Mouse (Mus musculus): ENCODE data around the gene Th. TPM values are rescaled to one million over a fixed set of nuclear protein-coding genes. Genes with fewer than 3 reads are reported as not detected.

The Th gene
- polyA plus RNA-seq, 1 experiment = 0.59 TPM

- Histone ChIP-seq H3K4me3 (ENCODE audit: control insufficient read depth, insufficient read depth, low read length) (no peak overlapping the region), H3K36me3 (ENCODE audit: control insufficient read depth, insufficient read depth, low read length) (no peaks in the 10 kb centered on the region), H3K27ac (ENCODE audit: control insufficient read depth, insufficient read depth, low read length) (no peak overlapping the region), H3K4me1 (replicated peaks; ENCODE audit: control insufficient read depth, insufficient read depth, low read length) (no peaks in the 10 kb centered on the region), H3K27me3 (ENCODE audit: control insufficient read depth, insufficient read depth, low read length) (no peaks in the 10 kb centered on the region)
- DNase-seq = peak; percentile 86
- 42% methylated on average over 8 of the region's 8 CpGs for WGBS
- peak; percentile 98 for TF ChIP-seq CTCF (IDR thresholded peaks at IDR 0.05; ENCODE audit: borderline replicate concordance, control insufficient read depth, extremely low read depth, insufficient read depth, low read length, poor library complexity)
- no peak for TF ChIP-seq POLR2A (IDR thresholded peaks at IDR 0.05; ENCODE audit: control insufficient read depth, extremely low read depth, insufficient read depth, low read length, poor library complexity)
Observed at GRCm38 (mm10) chr7:142918641-142919628, 12.0 kb downstream of the Th start.

DNA sequence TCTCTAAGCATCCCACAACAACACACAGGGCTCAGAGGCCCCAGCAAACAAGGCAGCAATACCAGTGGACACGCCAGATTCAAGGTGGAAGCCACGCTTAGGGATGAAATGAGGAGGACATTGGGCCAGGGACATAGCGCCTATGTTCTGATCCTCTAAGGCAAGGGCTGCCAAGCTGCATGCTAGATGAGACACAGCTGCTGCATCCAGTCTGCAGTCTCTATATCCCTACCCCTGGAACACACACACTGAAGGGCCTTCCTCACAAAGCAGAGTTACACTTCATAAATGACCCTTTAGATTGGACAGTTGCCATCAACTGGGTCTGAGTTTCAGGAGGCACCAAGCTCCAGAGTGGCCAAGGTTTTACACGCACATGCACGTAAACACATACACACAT, 13.3 kb downstream of the Th start:
- Histone ChIP-seq H3K36me3 (ENCODE audit: control insufficient read depth, insufficient read depth, low read length) (no peaks in the 10 kb centered on the region), H3K27me3 (ENCODE audit: control insufficient read depth, insufficient read depth, low read length) (no peaks in the 10 kb centered on the region), H3K27ac (ENCODE audit: control insufficient read depth, insufficient read depth, low read length) (no peak overlapping the region), H3K4me3 (ENCODE audit: control insufficient read depth, insufficient read depth, low read length) (no peak overlapping the region), H3K4me1 (replicated peaks; ENCODE audit: control insufficient read depth, insufficient read depth, low read length) (no peaks in the 10 kb centered on the region)
- no peak for DNase-seq
- no peak for TF ChIP-seq POLR2A (IDR thresholded peaks at IDR 0.05; ENCODE audit: control insufficient read depth, extremely low read depth, insufficient read depth, low read length, poor library complexity)
- WGBS = 91% methylated on average over 5 of the region's 5 CpGs

- Histone ChIP-seq H3K4me1 (replicated peaks; ENCODE audit: control insufficient read depth, insufficient read depth, low read length) (no peaks in the 10 kb centered on the region), H3K4me3 (ENCODE audit: control insufficient read depth, insufficient read depth, low read length) (no peak overlapping the region), H3K36me3 (ENCODE audit: control insufficient read depth, insufficient read depth, low read length) (no peaks in the 10 kb centered on the region), H3K27ac (ENCODE audit: control insufficient read depth, insufficient read depth, low read length) (no peak overlapping the region), H3K27me3 (ENCODE audit: control insufficient read depth, insufficient read depth, low read length) (no peaks in the 10 kb centered on the region)
- DNase-seq = no peak
- 77% methylated on average over 8 of the region's 8 CpGs for WGBS
- TF ChIP-seq POLR2A (IDR thresholded peaks at IDR 0.05; ENCODE audit: control insufficient read depth, extremely low read depth, insufficient read depth, low read length, poor library complexity) = no peak
- TF ChIP-seq CTCF (IDR thresholded peaks at IDR 0.05; ENCODE audit: borderline replicate concordance, control insufficient read depth, extremely low read depth, insufficient read depth, low read length, poor library complexity) = no peak
Observed at GRCm38 (mm10) chr7:142916178-142916577, 14.8 kb downstream of the Th start.

DNA sequence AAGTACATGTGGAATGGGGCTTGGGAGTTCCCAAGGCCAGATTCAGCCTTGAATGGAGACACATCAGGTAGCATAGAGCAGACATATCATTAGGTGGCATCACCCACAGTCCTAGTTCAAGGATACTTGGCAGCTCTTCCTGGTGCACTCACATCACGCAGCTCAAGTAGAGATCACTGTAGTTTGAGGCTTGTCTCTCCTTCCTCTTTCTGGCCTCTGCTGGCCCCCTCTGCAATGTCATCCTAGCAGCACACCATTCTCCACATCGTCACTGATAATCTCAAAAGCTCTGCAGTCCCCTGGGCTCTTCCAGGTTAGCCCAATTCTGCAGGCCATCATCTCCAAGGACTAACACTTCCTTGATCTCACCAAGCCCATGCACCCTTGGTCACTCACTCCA, 19.2 kb downstream of the Th start:
- Histone ChIP-seq H3K36me3 (ENCODE audit: control insufficient read depth, insufficient read depth, low read length) (no peaks in the 10 kb centered on the region), H3K27me3 (ENCODE audit: control insufficient read depth, insufficient read depth, low read length) (no peaks in the 10 kb centered on the region), H3K4me3 (ENCODE audit: control insufficient read depth, insufficient read depth, low read length) (no peak overlapping the region), H3K27ac (ENCODE audit: control insufficient read depth, insufficient read depth, low read length) (no peak overlapping the region), H3K4me1 (replicated peaks; ENCODE audit: control insufficient read depth, insufficient read depth, low read length) (no peaks in the 10 kb centered on the region)
- TF ChIP-seq POLR2A (IDR thresholded peaks at IDR 0.05; ENCODE audit: control insufficient read depth, extremely low read depth, insufficient read depth, low read length, poor library complexity) (no peak), CTCF (IDR thresholded peaks at IDR 0.05; ENCODE audit: borderline replicate concordance, control insufficient read depth, extremely low read depth, insufficient read depth, low read length, poor library complexity) (no peak)
- WGBS = 58% methylated on average over 2 of the region's 2 CpGs
- DNase-seq = no peak

DNA sequence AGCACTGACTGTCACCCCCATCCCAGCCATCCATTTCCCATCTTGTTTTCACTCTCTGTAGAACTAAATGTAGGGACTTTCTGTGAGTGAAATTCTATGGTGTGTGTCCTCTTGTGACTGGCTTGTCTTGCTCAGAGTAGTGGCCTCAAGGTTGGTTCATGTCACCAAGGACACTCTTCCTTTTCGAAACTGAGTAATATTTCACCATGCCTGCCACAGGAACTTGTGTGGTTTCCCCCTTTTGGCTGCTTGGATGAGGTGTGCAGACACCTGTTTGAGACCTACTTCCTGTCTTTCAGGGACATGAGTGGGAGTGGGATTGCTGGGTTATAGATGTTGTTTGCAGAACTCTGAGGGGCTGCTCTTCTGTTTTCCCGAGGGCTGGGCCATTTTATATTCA, 20.8 kb downstream of the Th start:
- Histone ChIP-seq H3K4me1 (replicated peaks; ENCODE audit: control insufficient read depth, insufficient read depth, low read length) (no peaks in the 10 kb centered on the region), H3K27ac (ENCODE audit: control insufficient read depth, insufficient read depth, low read length) (no peak overlapping the region), H3K36me3 (ENCODE audit: control insufficient read depth, insufficient read depth, low read length) (no peaks in the 10 kb centered on the region), H3K4me3 (ENCODE audit: control insufficient read depth, insufficient read depth, low read length) (no peak overlapping the region), H3K27me3 (ENCODE audit: control insufficient read depth, insufficient read depth, low read length) (no peaks in the 10 kb centered on the region)
- 33% methylated on average over 2 of the region's 2 CpGs for WGBS
- TF ChIP-seq POLR2A (IDR thresholded peaks at IDR 0.05; ENCODE audit: control insufficient read depth, extremely low read depth, insufficient read depth, low read length, poor library complexity) = no peak
- no peak for TF ChIP-seq CTCF (IDR thresholded peaks at IDR 0.05; ENCODE audit: borderline replicate concordance, control insufficient read depth, extremely low read depth, insufficient read depth, low read length, poor library complexity)
- no peak for DNase-seq

DNA sequence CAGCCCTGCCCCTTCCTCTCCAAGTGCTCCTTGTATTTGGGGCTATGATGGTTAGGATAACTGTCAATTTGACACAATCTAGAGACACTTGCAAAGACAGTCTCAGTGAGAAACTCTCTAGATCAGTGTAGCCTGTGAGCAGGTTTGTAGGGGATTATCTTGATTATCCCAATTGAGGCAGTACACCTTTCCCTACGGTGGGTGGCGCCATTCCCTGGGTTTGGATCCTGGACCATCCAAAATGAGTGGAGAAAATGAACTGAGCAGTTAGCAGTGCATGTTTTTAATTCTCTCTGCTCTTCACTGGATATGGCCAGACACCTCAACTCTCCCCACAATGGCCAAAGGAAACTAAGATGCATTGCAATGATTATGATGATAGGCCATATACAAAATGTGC, 21.3 kb downstream of the Th start:
- no peaks in the 10 kb centered on the region for H3K4me1 ChIP-seq (replicated peaks; ENCODE audit: control insufficient read depth, insufficient read depth, low read length)
- DNase-seq = no peak
- H3K27me3 ChIP-seq (ENCODE audit: control insufficient read depth, insufficient read depth, low read length) = no peaks in the 10 kb centered on the region
- TF ChIP-seq POLR2A (IDR thresholded peaks at IDR 0.05; ENCODE audit: control insufficient read depth, extremely low read depth, insufficient read depth, low read length, poor library complexity) = no peak
- TF ChIP-seq CTCF (IDR thresholded peaks at IDR 0.05; ENCODE audit: borderline replicate concordance, control insufficient read depth, extremely low read depth, insufficient read depth, low read length, poor library complexity) = no peak
- no peaks in the 10 kb centered on the region for H3K36me3 ChIP-seq (ENCODE audit: control insufficient read depth, insufficient read depth, low read length)
- WGBS = 63% methylated on average over 2 of the region's 2 CpGs
- no peak overlapping the region for H3K4me3 ChIP-seq (ENCODE audit: control insufficient read depth, insufficient read depth, low read length)
- no peak overlapping the region for H3K27ac ChIP-seq (ENCODE audit: control insufficient read depth, insufficient read depth, low read length)

Data from thymus, adult 2 months (tissue).